Mouse (Mus musculus): Measurements from ENCODE around the gene Slc6a6. TPM values are rescaled to one million over a fixed set of nuclear protein-coding genes. Genes with fewer than 3 reads are reported as not detected.

The Slc6a6 gene
- polyA plus RNA-seq, 1 experiment from 2014 or later = 40.8 TPM

GRCm38 (mm10) chr6:91699482-91700200 is 15.8 kb downstream of the Slc6a6 start:
- no peak for DNase-seq (ENCODE audit: low spot score)
- H3K27me3 ChIP-seq (replicated peaks; ENCODE audit: control insufficient read depth, insufficient read depth, low read length) = no peaks in the 10 kb centered on the region
- WGBS = 88% methylated on average over 4 of the region's 4 CpGs

GRCm38 (mm10) chr6:91700823-91701621 is 17.2 kb downstream of the Slc6a6 start:
- 85% methylated on average over 11 of the region's 11 CpGs for WGBS
- peaks cover 42% of the 10 kb centered on the region for H3K36me3 ChIP-seq (ENCODE audit: control insufficient read depth, insufficient read depth, low read length)
- no peak for DNase-seq (ENCODE audit: low spot score)
- H3K4me1 ChIP-seq (ENCODE audit: control insufficient read depth, insufficient read depth, low read length) = no peaks in the 10 kb centered on the region
- ATAC-seq (ENCODE audit: low read depth) = no peak
- no peak overlapping the region for H3K4me2 ChIP-seq (ENCODE audit: low read depth, low read length)
- no peaks in the 10 kb centered on the region for H3K9me3 ChIP-seq (ENCODE audit: control insufficient read depth, low read length)
- no peaks in the 10 kb centered on the region for H3K27me3 ChIP-seq (replicated peaks; ENCODE audit: control insufficient read depth, insufficient read depth, low read length)
- H3K27ac ChIP-seq (replicated peaks; ENCODE audit: low read depth, low read length) = no peak overlapping the region
- H3K4me3 ChIP-seq (ENCODE audit: low read depth, low read length) = no peak overlapping the region
- no peak overlapping the region for H3K9ac ChIP-seq (ENCODE audit: low read depth, low read length)

More at GRCm38 (mm10) chr6:91699482-91700200, 15.8 kb downstream of the Slc6a6 start:
- Histone ChIP-seq H3K4me1 (ENCODE audit: control insufficient read depth, insufficient read depth, low read length) (0 out of 2 replicates have a peak, but pooled peaks cover 4% of the 10 kb centered on the region), H3K9me3 (ENCODE audit: control insufficient read depth, low read length) (no peaks in the 10 kb centered on the region), H3K4me2 (ENCODE audit: low read depth, low read length) (no peak overlapping the region), H3K9ac (ENCODE audit: low read depth, low read length) (no peak overlapping the region), H3K36me3 (ENCODE audit: control insufficient read depth, insufficient read depth, low read length) (peaks cover 46% of the 10 kb centered on the region), H3K4me3 (ENCODE audit: low read depth, low read length) (no peak overlapping the region), H3K27ac (replicated peaks; ENCODE audit: low read depth, low read length) (no peak overlapping the region)
- no peak for ATAC-seq (ENCODE audit: low read depth)

- peaks cover 47% of the 10 kb centered on the region for H3K36me3 ChIP-seq (ENCODE audit: control insufficient read depth, insufficient read depth, low read length)
- no peak overlapping the region for H3K27ac ChIP-seq (replicated peaks; ENCODE audit: low read depth, low read length)
- no peak overlapping the region for H3K4me2 ChIP-seq (ENCODE audit: low read depth, low read length)
- ATAC-seq (ENCODE audit: low read depth) = no peak
- H3K4me3 ChIP-seq (ENCODE audit: low read depth, low read length) = no peak overlapping the region
- no peaks in the 10 kb centered on the region for H3K4me1 ChIP-seq (ENCODE audit: control insufficient read depth, insufficient read depth, low read length)
- 86% methylated on average over 2 of the region's 2 CpGs for WGBS
- H3K9ac ChIP-seq (ENCODE audit: low read depth, low read length) = no peak overlapping the region
- H3K9me3 ChIP-seq (ENCODE audit: control insufficient read depth, low read length) = no peaks in the 10 kb centered on the region
- no peak for DNase-seq (ENCODE audit: low spot score)
- no peaks in the 10 kb centered on the region for H3K27me3 ChIP-seq (replicated peaks; ENCODE audit: control insufficient read depth, insufficient read depth, low read length)
Observed at GRCm38 (mm10) chr6:91703459-91703858, 19.6 kb downstream of the Slc6a6 start.

GRCm38 (mm10) chr6:91704446-91704845 is 20.6 kb downstream of the Slc6a6 start:
- no peak overlapping the region for H3K4me2 ChIP-seq (ENCODE audit: low read depth, low read length)
- peaks cover 53% of the 10 kb centered on the region for H3K36me3 ChIP-seq (ENCODE audit: control insufficient read depth, insufficient read depth, low read length)
- H3K4me3 ChIP-seq (ENCODE audit: low read depth, low read length) = no peak overlapping the region
- H3K4me1 ChIP-seq (ENCODE audit: control insufficient read depth, insufficient read depth, low read length) = no peaks in the 10 kb centered on the region
- no peak overlapping the region for H3K27ac ChIP-seq (replicated peaks; ENCODE audit: low read depth, low read length)
- ATAC-seq (ENCODE audit: low read depth) = no peak
- DNase-seq (ENCODE audit: low spot score) = no peak
- H3K9ac ChIP-seq (ENCODE audit: low read depth, low read length) = no peak overlapping the region
- no peaks in the 10 kb centered on the region for H3K27me3 ChIP-seq (replicated peaks; ENCODE audit: control insufficient read depth, insufficient read depth, low read length)
- 79% methylated on average over 1 of the region's 1 CpGs for WGBS
- H3K9me3 ChIP-seq (ENCODE audit: control insufficient read depth, low read length) = no peaks in the 10 kb centered on the region

GRCm38 (mm10) chr6:91705651-91706050 is 21.8 kb downstream of the Slc6a6 start:
- ATAC-seq (ENCODE audit: low read depth) = no peak

GRCm38 (mm10) chr6:91706072-91706776 is 22.4 kb downstream of the Slc6a6 start:
- ATAC-seq (ENCODE audit: low read depth) = no peak
- H3K27ac ChIP-seq (replicated peaks; ENCODE audit: low read depth, low read length) = no peak overlapping the region

More at GRCm38 (mm10) chr6:91705651-91706050, 21.8 kb downstream of the Slc6a6 start:
- 56% methylated on average over 4 of the region's 4 CpGs for whole genome bisulfite sequencing
- Histone ChIP-seq H3K9me3 (ENCODE audit: control insufficient read depth, low read length) (no peaks in the 10 kb centered on the region), H3K36me3 (ENCODE audit: control insufficient read depth, insufficient read depth, low read length) (peaks cover 47% of the 10 kb centered on the region), H3K4me2 (ENCODE audit: low read depth, low read length) (no peak overlapping the region), H3K4me3 (ENCODE audit: low read depth, low read length) (no peak overlapping the region), H3K9ac (ENCODE audit: low read depth, low read length) (no peak overlapping the region), H3K27ac (replicated peaks; ENCODE audit: low read depth, low read length) (no peak overlapping the region), H3K4me1 (ENCODE audit: control insufficient read depth, insufficient read depth, low read length) (no peaks in the 10 kb centered on the region), H3K27me3 (replicated peaks; ENCODE audit: control insufficient read depth, insufficient read depth, low read length) (no peaks in the 10 kb centered on the region)
- DNase-seq (ENCODE audit: low spot score) = no peak

GRCm38 (mm10) chr6:91707276-91707885 is 23.5 kb downstream of the Slc6a6 start:
- no peaks in the 10 kb centered on the region for H3K27me3 ChIP-seq (replicated peaks; ENCODE audit: control insufficient read depth, insufficient read depth, low read length)
- H3K4me1 ChIP-seq (ENCODE audit: control insufficient read depth, insufficient read depth, low read length) = no peaks in the 10 kb centered on the region
- WGBS = 75% methylated on average over 8 of the region's 8 CpGs
- 0 out of 2 replicates have a peak overlapping the region, but pooled peaks have one; percentile 21 for H3K27ac ChIP-seq (replicated peaks; ENCODE audit: low read depth, low read length)
- DNase-seq (ENCODE audit: low spot score) = no peak
- peaks cover 43% of the 10 kb centered on the region for H3K36me3 ChIP-seq (ENCODE audit: control insufficient read depth, insufficient read depth, low read length)
- no peaks in the 10 kb centered on the region for H3K9me3 ChIP-seq (ENCODE audit: control insufficient read depth, low read length)
- no peak overlapping the region for H3K4me3 ChIP-seq (ENCODE audit: low read depth, low read length)
- no peak for ATAC-seq (ENCODE audit: low read depth)
- H3K4me2 ChIP-seq (ENCODE audit: low read depth, low read length) = no peak overlapping the region
- H3K9ac ChIP-seq (ENCODE audit: low read depth, low read length) = no peak overlapping the region

More at GRCm38 (mm10) chr6:91706072-91706776, 22.4 kb downstream of the Slc6a6 start:
- no peaks in the 10 kb centered on the region for H3K27me3 ChIP-seq (replicated peaks; ENCODE audit: control insufficient read depth, insufficient read depth, low read length)
- H3K9ac ChIP-seq (ENCODE audit: low read depth, low read length) = no peak overlapping the region
- H3K36me3 ChIP-seq (ENCODE audit: control insufficient read depth, insufficient read depth, low read length) = peaks cover 45% of the 10 kb centered on the region
- H3K4me1 ChIP-seq (ENCODE audit: control insufficient read depth, insufficient read depth, low read length) = no peaks in the 10 kb centered on the region
- no peaks in the 10 kb centered on the region for H3K9me3 ChIP-seq (ENCODE audit: control insufficient read depth, low read length)
- WGBS = 59% methylated on average over 13 of the region's 13 CpGs
- DNase-seq (ENCODE audit: low spot score) = peak; percentile 15
- no peak overlapping the region for H3K4me2 ChIP-seq (ENCODE audit: low read depth, low read length)
- no peak overlapping the region for H3K4me3 ChIP-seq (ENCODE audit: low read depth, low read length)

All from embryonic facial prominence, embryonic 14.5 days (tissue).